Mouse (Mus musculus) intestine, embryonic 16.5 days (tissue): ENCODE data around the gene N4bp2l1. TPM values are rescaled to one million over a fixed set of nuclear protein-coding genes. Genes with fewer than 3 reads are reported as not detected.

Experiments used
- ATAC-seq: fragments of 200-750 bp; cut with Nextera tagmentation; 2 replicates; pipeline ENCODE4 v1.8.0; 2017; ENCODE audit warnings: moderate TSS enrichment, moderate library complexity
- H3K27ac ChIP-seq: fragments of 300-500 bp; sonication (generic); 2 replicates; pipeline ENCODE4 v1.5.1; 2014; ENCODE audit warnings: mild to moderate bottlenecking, low read length
- H3K27me3 ChIP-seq: fragments of 300-500 bp; sonication (generic); replicated peaks from 2 replicates; pipeline ENCODE4 v1.6.1; 2014; ENCODE audit warnings: low read length, control low read depth, mixed read lengths; ENCODE audit not compliant: control insufficient read depth, insufficient read depth
- H3K36me3 ChIP-seq: fragments of 300-500 bp; sonication (generic); 2 replicates; pipeline ENCODE4 v1.6.1; 2014; ENCODE audit warnings: low read length, control low read depth; ENCODE audit not compliant: control insufficient read depth, insufficient read depth
- H3K4me1 ChIP-seq: fragments of 300-500 bp; sonication (generic); 2 replicates; pipeline ENCODE4 v1.6.1; 2014; ENCODE audit warnings: low read length, control low read depth, mixed read lengths; ENCODE audit not compliant: control insufficient read depth, insufficient read depth
- H3K4me2 ChIP-seq: fragments of 300-500 bp; sonication (generic); 2 replicates; pipeline ENCODE4 v1.6.1; 2014; ENCODE audit warnings: low read depth, low read length, control low read depth
- H3K4me3 ChIP-seq: fragments of 300-500 bp; sonication (generic); 2 replicates; pipeline ENCODE4 v1.5.1; 2014; ENCODE audit warnings: mild to moderate bottlenecking, low read length
- H3K9ac ChIP-seq: fragments of 300-500 bp; sonication (generic); 2 replicates; pipeline ENCODE4 v1.6.1; 2014; ENCODE audit warnings: low read depth, low read length
- H3K9me3 ChIP-seq: fragments of 300-500 bp; sonication (generic); 2 replicates; pipeline ENCODE4 v1.6.1; 2016; ENCODE audit warnings: low read length, control low read depth; ENCODE audit not compliant: control insufficient read depth
- WGBS: fragments of 180-500 bp; shearing (Covaris S2); extraction: QIAGEN DNeasy Blood & Tissue Kit; methylation state at CpG from one replicate; pipeline ENCODE4 v1.1.7; 2014; 5-methylcytosine and 5-hydroxymethylcytosine counted together
- polyA plus RNA-seq: library from polyadenylated mRNA; unstranded; fragments of >200 nt; fragmentation: Nextera tagmentation; extraction: Ambion mirVana; gene quantifications from 2 replicates; pipeline ENCODE4 v1.2.1, GENCODE M21; 2015

The N4bp2l1 gene
- polyA plus RNA-seq, 1 experiment from 2014 or later = 6.2 TPM

GRCm38 (mm10) chr5:150600554-150601440 is 3.8 kb upstream of the N4bp2l1 start:
- no peak overlapping the region for H3K9ac ChIP-seq
- H3K36me3 ChIP-seq = no peaks in the 10 kb centered on the region
- no peak overlapping the region for H3K4me2 ChIP-seq
- no peaks in the 10 kb centered on the region for H3K4me1 ChIP-seq
- no peak overlapping the region for H3K27ac ChIP-seq
- no peak overlapping the region for H3K4me3 ChIP-seq
- H3K27me3 ChIP-seq = no peaks in the 10 kb centered on the region
- H3K9me3 ChIP-seq = no peaks in the 10 kb centered on the region
- WGBS = 67% methylated on average over 20 of the region's 20 CpGs
- no peak for ATAC-seq

GRCm38 (mm10) chr5:150599301-150600294 is 2.6 kb upstream of the N4bp2l1 start:
- no peak overlapping the region for H3K4me3 ChIP-seq
- 67% methylated on average over 13 of the region's 13 CpGs for WGBS
- no peak overlapping the region for H3K4me2 ChIP-seq
- H3K9me3 ChIP-seq = no peaks in the 10 kb centered on the region
- H3K27me3 ChIP-seq = no peaks in the 10 kb centered on the region
- no peak overlapping the region for H3K9ac ChIP-seq
- no peak for ATAC-seq
- no peak overlapping the region for H3K27ac ChIP-seq
- no peaks in the 10 kb centered on the region for H3K36me3 ChIP-seq
- H3K4me1 ChIP-seq = peaks cover 4% of the 10 kb centered on the region

GRCm38 (mm10) chr5:150598202-150599119 is 1.5 kb upstream of the N4bp2l1 start:
- Histone ChIP-seq H3K36me3 (no peaks in the 10 kb centered on the region), H3K27me3 (no peaks in the 10 kb centered on the region), H3K27ac (no peak overlapping the region), H3K4me2 (no peak overlapping the region), H3K9ac (no peak overlapping the region), H3K4me3 (no peak overlapping the region), H3K4me1 (peaks cover 5% of the 10 kb centered on the region), H3K9me3 (no peaks in the 10 kb centered on the region)
- 54% methylated on average over 21 of the region's 21 CpGs for WGBS
- peak; percentile 43; the same call in 1 of the 2 replicates for ATAC-seq

GRCm38 (mm10) chr5:150595366-150596016 is 1.5 kb downstream of the N4bp2l1 start:
- Histone ChIP-seq H3K36me3 (no peaks in the 10 kb centered on the region), H3K9ac (no peak overlapping the region), H3K9me3 (no peaks in the 10 kb centered on the region), H3K4me3 (no peak overlapping the region), H3K27me3 (no peaks in the 10 kb centered on the region; the same call in 1 of the 2 replicates), H3K4me2 (no peak overlapping the region), H3K4me1 (peaks cover 12% of the 10 kb centered on the region), H3K27ac (no peak overlapping the region)
- 52% methylated on average over 11 of the region's 11 CpGs for WGBS
- ATAC-seq = no peak

- peak overlapping the region; percentile 81 for H3K9ac ChIP-seq
- no peak overlapping the region for H3K27ac ChIP-seq
- ATAC-seq = no peak; the same call in 1 of the 2 replicates
- no peaks in the 10 kb centered on the region for H3K9me3 ChIP-seq
- WGBS = 9% methylated on average over 16 of the region's 17 CpGs
- H3K4me3 ChIP-seq = peak overlapping the region; percentile 85
- H3K4me2 ChIP-seq = peak overlapping the region; percentile 100
- peaks cover 12% of the 10 kb centered on the region for H3K4me1 ChIP-seq
- no peaks in the 10 kb centered on the region for H3K36me3 ChIP-seq
- H3K27me3 ChIP-seq = no peaks in the 10 kb centered on the region; the same call in 1 of the 2 replicates
Observed at GRCm38 (mm10) chr5:150594649-150595339, 2.2 kb downstream of the N4bp2l1 start.

GRCm38 (mm10) chr5:150593756-150594648 is 3.0 kb downstream of the N4bp2l1 start:
- Histone ChIP-seq H3K27ac (peak overlapping the region; percentile 23; the same call in 1 of the 2 replicates), H3K36me3 (no peaks in the 10 kb centered on the region), H3K4me3 (peak overlapping the region; percentile 85), H3K9ac (peak overlapping the region; percentile 81), H3K4me1 (peaks cover 12% of the 10 kb centered on the region), H3K9me3 (no peaks in the 10 kb centered on the region), H3K4me2 (peak overlapping the region; percentile 100), H3K27me3 (no peaks in the 10 kb centered on the region; the same call in 1 of the 2 replicates)
- ATAC-seq = peak; percentile 74
- WGBS = under 1% methylated on average over 99 of the region's 102 CpGs

GRCm38 (mm10) chr5:150592904-150593755 is 3.9 kb downstream of the N4bp2l1 start:
- peak; percentile 63 for ATAC-seq
- peak overlapping the region; percentile 81 for H3K9ac ChIP-seq
- H3K4me3 ChIP-seq = peak overlapping the region; percentile 85
- H3K4me2 ChIP-seq = peak overlapping the region; percentile 100
- no peaks in the 10 kb centered on the region for H3K36me3 ChIP-seq
- no peaks in the 10 kb centered on the region; the same call in 1 of the 2 replicates for H3K27me3 ChIP-seq
- H3K4me1 ChIP-seq = peaks cover 12% of the 10 kb centered on the region
- no peaks in the 10 kb centered on the region for H3K9me3 ChIP-seq
- 11% methylated on average over 39 of the region's 40 CpGs for WGBS
- H3K27ac ChIP-seq = no peak overlapping the region
